Mouse (Mus musculus) CH12.LX (cell line): ENCODE measurements around the gene Tmem164. TPM values are rescaled to one million over a fixed set of nuclear protein-coding genes. Genes with fewer than 3 reads are reported as not detected.

Experiments
- DNase-seq: peaks from one replicate; pipeline ENCODE4 v3.0.0-alpha.2; 2013; ENCODE audit errors: extremely low read depth
- H3K27ac ChIP-seq: 2 replicates; pipeline ENCODE4 v1.5.1; 2012; ENCODE audit warnings: low read depth, mild to moderate bottlenecking, control low read depth, moderate library complexity; ENCODE audit not compliant: insufficient read depth
- H3K27me3 ChIP-seq: replicated peaks from 2 replicates; pipeline ENCODE3; 2012; ENCODE audit warnings: inconsistent platforms
- H3K36me3 ChIP-seq, 2 experiments: replicated peaks in 1 of 2; 2 replicates each; pipeline versions ENCODE3 to v1.6.1; 2012; ENCODE audit warnings: inconsistent platforms in 1 of 2, low read length in 1 of 2, mild to moderate bottlenecking in 1 of 2, mixed read lengths in 1 of 2, moderate library complexity in 1 of 2; ENCODE audit not compliant: control insufficient read depth in 1 of 2, insufficient read depth in 1 of 2
- H3K4me1 ChIP-seq, 2 experiments: 2 replicates each; pipeline ENCODE4 v1.6.1; 2012; ENCODE audit warnings: inconsistent platforms in 1 of 2, moderate library complexity in 1 of 2; ENCODE audit not compliant: insufficient read depth in 2 of 2, control insufficient read depth in 1 of 2
- H3K4me2 ChIP-seq: 2 replicates; pipeline ENCODE4 v1.6.1; 2012; ENCODE audit warnings: low read depth, mild to moderate bottlenecking, control low read depth; ENCODE audit not compliant: poor library complexity, insufficient read depth, severe bottlenecking
- H3K4me3 ChIP-seq, 3 experiments: fragments of 150-350 bp in 1 of 3; sonication (generic) in 1 of 3; replicated peaks in 1 of 3; 2 replicates each; pipeline versions ENCODE3 to v1.5.1; 2011 to 2012; ENCODE audit warnings: low read depth in 2 of 3, low read length in 2 of 3, mild to moderate bottlenecking in 2 of 3, moderate library complexity in 2 of 3, control low read depth in 1 of 3, improper control_type of control experiment in 1 of 3, inconsistent platforms in 1 of 3, mixed read lengths in 1 of 3; ENCODE audit not compliant: poor library complexity in 1 of 3
- H3K79me2 ChIP-seq: replicated peaks from 2 replicates; pipeline ENCODE4 v1.6.1; 2012; ENCODE audit warnings: mild to moderate bottlenecking, moderate library complexity; ENCODE audit not compliant: control insufficient read depth, poor library complexity, insufficient read depth, severe bottlenecking; ENCODE audit errors: extremely low read depth
- H3K9ac ChIP-seq: 2 replicates; pipeline ENCODE4 v1.6.1; 2012; ENCODE audit warnings: low read depth, mild to moderate bottlenecking, control low read depth, moderate library complexity; ENCODE audit not compliant: insufficient read depth
- H3K9me3 ChIP-seq: replicated peaks from 2 replicates; pipeline ENCODE3; 2012; ENCODE audit warnings: low read length, inconsistent platforms, mixed read lengths
- CHD2 ChIP-seq: IDR thresholded peaks from 2 replicates; pipeline ENCODE4 v1.6.1; 2011; ENCODE audit warnings: low read length, improper control_type of control experiment
- E2F4 ChIP-seq: IDR thresholded peaks from 2 replicates; pipeline ENCODE4 v1.6.1; 2011; ENCODE audit warnings: low read depth, low read length, improper control_type of control experiment; ENCODE audit not compliant: insufficient replicate concordance
- ELF1 ChIP-seq: IDR thresholded peaks from 2 replicates; pipeline ENCODE4 v1.6.1; 2014; ENCODE audit warnings: low read depth, mild to moderate bottlenecking, inconsistent platforms, low read length, improper control_type of control experiment
- ETS1 ChIP-seq: conservative IDR thresholded peaks from 2 replicates; pipeline ENCODE4 v1.6.1; 2012; ENCODE audit warnings: low read depth, mild to moderate bottlenecking, inconsistent platforms, low read length, improper control_type of control experiment, moderate library complexity
- HCFC1 ChIP-seq: IDR thresholded peaks from 2 replicates; pipeline ENCODE4 v1.6.1; 2012; ENCODE audit warnings: low read depth, mild to moderate bottlenecking, inconsistent platforms, low read length, improper control_type of control experiment
- IRF4 ChIP-seq: IDR thresholded peaks from 2 replicates; pipeline ENCODE4 v1.6.1; 2014; ENCODE audit warnings: low read depth, mild to moderate bottlenecking, inconsistent platforms, low read length, improper control_type of control experiment
- JUN ChIP-seq: IDR thresholded peaks from 2 replicates; pipeline ENCODE4 v1.6.1; 2011; ENCODE audit warnings: low read depth, mild to moderate bottlenecking, low read length, improper control_type of control experiment, moderate library complexity; ENCODE audit not compliant: insufficient read depth
- JUND ChIP-seq: conservative IDR thresholded peaks from 2 replicates; pipeline ENCODE4 v1.6.1; 2011; ENCODE audit warnings: low read depth, low read length, improper control_type of control experiment
- KAT2A ChIP-seq: IDR thresholded peaks from 2 replicates; pipeline ENCODE4 v1.6.1; 2012; ENCODE audit warnings: low read length, improper control_type of control experiment, inconsistent platforms; ENCODE audit not compliant: insufficient replicate concordance
- MEF2A ChIP-seq: IDR thresholded peaks from 2 replicates; pipeline ENCODE4 v1.6.1; 2014; ENCODE audit warnings: low read depth, mild to moderate bottlenecking, inconsistent platforms, low read length, improper control_type of control experiment, borderline replicate concordance
- NRF1 ChIP-seq: IDR thresholded peaks from 2 replicates; pipeline ENCODE4 v1.6.1; 2014; ENCODE audit warnings: low read depth, mild to moderate bottlenecking, inconsistent platforms, low read length, improper control_type of control experiment, moderate library complexity
- PAX5 ChIP-seq: IDR thresholded peaks from 2 replicates; pipeline ENCODE4 v1.6.1; 2012; ENCODE audit warnings: low read length, inconsistent platforms, mixed read lengths
- POLR2AphosphoS2 ChIP-seq: IDR thresholded peaks from 2 replicates; pipeline ENCODE4 v1.6.1; 2011; ENCODE audit warnings: low read depth, low read length, improper control_type of control experiment
- RCOR1 ChIP-seq: conservative IDR thresholded peaks from 2 replicates; pipeline ENCODE4 v1.6.1; 2012; ENCODE audit warnings: low read depth, mild to moderate bottlenecking, inconsistent platforms, low read length, improper control_type of control experiment
- SMC3 ChIP-seq: IDR thresholded peaks from 2 replicates; pipeline ENCODE4 v1.6.1; 2011; ENCODE audit warnings: low read depth, low read length, improper control_type of control experiment
- TCF12 ChIP-seq: IDR thresholded peaks from 2 replicates; pipeline ENCODE4 v1.6.1; 2014; ENCODE audit warnings: low read depth, mild to moderate bottlenecking, inconsistent platforms, low read length, improper control_type of control experiment
- UBTF ChIP-seq: IDR thresholded peaks from 2 replicates; pipeline ENCODE4 v1.6.1; 2012; ENCODE audit warnings: low read depth, mild to moderate bottlenecking, inconsistent platforms, low read length, improper control_type of control experiment, moderate library complexity
- USF1 ChIP-seq: IDR thresholded peaks from 2 replicates; pipeline ENCODE4 v1.6.1; 2014; ENCODE audit warnings: low read depth, mild to moderate bottlenecking, inconsistent platforms, low read length, improper control_type of control experiment
- USF2 ChIP-seq: conservative IDR thresholded peaks from 2 replicates; pipeline ENCODE4 v1.6.1; 2011; ENCODE audit warnings: low read depth, low read length, improper control_type of control experiment
- ZC3H11A ChIP-seq: IDR thresholded peaks from 2 replicates; pipeline ENCODE4 v1.6.1; 2012; ENCODE audit warnings: low read depth, mild to moderate bottlenecking, inconsistent platforms, low read length, improper control_type of control experiment
- ZMIZ1 ChIP-seq: IDR thresholded peaks from 2 replicates; pipeline ENCODE4 v1.6.1; 2012; ENCODE audit warnings: low read depth, mild to moderate bottlenecking, inconsistent platforms, low read length, improper control_type of control experiment
- dilution Hi-C: fragments of 300-500 bp; cut with MboI; formaldehyde crosslinking; loops from 2 replicates; pipeline ENCODE4 v1.14.3; 2020; ENCODE audit warnings: low sequenced_read_pairs; ENCODE audit not compliant: extremely low pct_unique_long_range_greater_than_20kb, extremely low pct_ligation_motif_present
- in situ Hi-C: fragments of 300-500 bp; cut with MboI; formaldehyde crosslinking; loops from 3 replicates; pipeline ENCODE4 v1.14.3; 2019; ENCODE audit warnings: low sequenced_read_pairs, low pct_ligation_motif_present, low pct_unique_long_range_greater_than_20kb, mixed read lengths
- polyA plus RNA-seq: library from polyadenylated mRNA; unstranded; fragments of >175 nt; gene quantifications from 2 replicates; pipeline ENCODE4 v1.2.1, GENCODE M21; 2012; ENCODE audit warnings: low read depth; ENCODE audit not compliant: insufficient read length
- total RNA-seq, 2 experiments: library from RNA; depleted of rRNA; stranded (reverse); fragments of 300-350 nt in 1 of 2; fragments of >200 nt in 1 of 2; gene quantifications; 2 replicates each; pipeline ENCODE4 v1.2.3; 2012 to 2014

Tmem164 gene
- total and polyA plus RNA-seq, 3 experiments: 19.2 to 22.7 (median 21.5) TPM

DNA sequence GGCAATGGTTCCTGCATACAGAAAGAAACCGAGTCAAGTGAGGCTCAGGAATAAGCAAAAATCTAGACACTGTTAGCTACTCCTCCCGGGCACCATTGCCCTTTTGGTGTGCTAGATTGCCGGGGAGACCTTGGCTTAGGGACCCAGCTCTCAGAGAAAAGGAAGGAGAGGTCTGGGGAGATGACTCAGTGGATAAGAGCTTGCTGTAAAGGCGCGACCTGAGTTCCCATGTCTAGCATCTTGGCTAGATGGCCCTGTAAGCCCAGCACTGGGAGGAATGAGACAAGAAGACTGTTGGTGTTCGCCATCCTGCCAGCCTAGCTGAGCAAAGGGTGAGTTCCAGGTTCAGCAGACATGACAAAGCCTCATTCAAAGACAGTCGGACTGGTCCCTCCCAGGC lies 158.2 kb downstream of the Tmem164 start:
- H3K9me3 ChIP-seq: no peaks in the 10 kb centered on the region
- DNase-seq: no peak
- H3K9ac ChIP-seq: no peak overlapping the region
- no peak overlapping the region for H3K4me2 ChIP-seq
- H3K79me2 ChIP-seq: no peaks in the 10 kb centered on the region
- in situ Hi-C loops: no loop called here
- TF ChIP-seq JUN (no peak), USF2 (no peak), UBTF (no peak), USF1 (no peak), E2F4 (no peak), JUND (no peak), CHD2 (no peak), MEF2A (no peak), HCFC1 (no peak)
- H3K27ac ChIP-seq: no peak overlapping the region
- no peak overlapping the region for H3K4me3 ChIP-seq
- dilution Hi-C loops: no loop called here
- H3K27me3 ChIP-seq: no peaks in the 10 kb centered on the region
- H3K4me1 ChIP-seq: peaks cover 0 to 11% of the 10 kb centered on the region in 2 experiments; a peak in 1 of 4 replicates
- peaks cover 8 to 42% of the 10 kb centered on the region in 2 experiments for H3K36me3 ChIP-seq

DNA sequence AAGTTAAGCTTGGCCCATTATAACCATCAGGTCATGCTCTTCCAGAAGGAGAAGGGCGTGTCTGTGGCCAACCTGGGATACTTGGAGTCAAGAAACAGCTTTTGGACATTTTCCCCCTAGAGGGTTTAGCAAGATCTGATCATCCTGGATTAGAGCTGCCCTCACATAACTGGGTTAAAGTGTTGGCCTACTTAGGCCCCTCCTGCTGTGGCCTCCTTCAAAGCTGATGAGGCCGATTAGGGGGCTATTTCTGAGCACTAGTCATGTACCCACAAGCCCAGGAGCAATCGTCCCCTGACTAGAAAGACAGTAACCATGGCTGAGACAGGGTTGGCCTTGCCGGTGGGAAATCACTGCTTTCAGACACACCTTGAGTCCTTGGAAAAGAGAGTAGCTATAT lies 160.7 kb downstream of the Tmem164 start:
- dilution Hi-C loops: no loop called here
- H3K27ac ChIP-seq: no peak overlapping the region
- no peaks in the 10 kb centered on the region for H3K79me2 ChIP-seq
- H3K27me3 ChIP-seq: no peaks in the 10 kb centered on the region
- H3K9ac ChIP-seq: no peak overlapping the region
- TF ChIP-seq IRF4: no peak
- TF ChIP-seq SMC3: no peak
- no peak for TF ChIP-seq CHD2
- TF ChIP-seq ZMIZ1: no peak
- TF ChIP-seq ETS1: no peak
- TF ChIP-seq POLR2AphosphoS2: no peak
- TF ChIP-seq JUND: no peak
- TF ChIP-seq PAX5: no peak
- no peak for TF ChIP-seq JUN
- TF ChIP-seq HCFC1: no peak
- TF ChIP-seq KAT2A: no peak
- no peak for TF ChIP-seq UBTF
- no peak for TF ChIP-seq ZC3H11A
- no peak for TF ChIP-seq ELF1
- TF ChIP-seq RCOR1: no peak
- TF ChIP-seq TCF12: no peak
- TF ChIP-seq E2F4: no peak
- TF ChIP-seq NRF1: no peak
- TF ChIP-seq, all 38 proteins: peak for 0
- no peaks in the 10 kb centered on the region for H3K4me1 ChIP-seq
- DNase-seq: no peak
- H3K4me2 ChIP-seq: no peak overlapping the region
- H3K9me3 ChIP-seq: no peaks in the 10 kb centered on the region
- no peak overlapping the region for H3K4me3 ChIP-seq
- in situ Hi-C loops: no loop called here
- H3K36me3 ChIP-seq: peaks cover 0 to 21% of the 10 kb centered on the region in 2 experiments
